Comparison of ENCODE assay signal across 11 mouse cellular contexts in the genomic region with DNA sequence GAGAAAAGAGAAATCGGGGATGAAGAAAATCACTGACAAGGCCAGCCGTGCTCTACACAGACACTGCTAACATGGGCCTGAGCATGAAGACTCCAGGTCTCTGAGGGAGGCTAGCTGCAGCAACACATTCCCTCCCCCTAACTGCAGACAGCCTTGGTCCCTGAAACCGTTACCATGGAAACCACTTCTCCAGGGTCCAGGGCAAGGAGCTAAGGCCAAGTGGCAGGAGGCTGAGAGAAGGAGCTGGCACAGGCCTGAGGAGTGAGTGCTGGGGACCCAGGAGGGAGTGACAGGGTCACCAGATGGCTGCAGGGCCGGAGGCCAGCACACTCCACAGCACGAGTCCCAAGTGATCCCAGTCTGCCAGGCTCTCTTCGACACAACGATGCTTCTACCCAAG.
DNase-seq lines count a peak whose midpoint lies in the region; ATAC-seq lines count a peak whose summit lies in the region.
"Had no signal": no experiment of that assay in that cellular context is flagged by ENCODE, and none has a peak within 500 bp of the region (broad histone marks: within the 10 kb centered on the region; RNA-seq: fewer than 3 reads in every experiment).

No protein-coding gene starts in this region.

- no peak overlapping the region for H3K4me2 ChIP-seq in neural tube, embryonic 12.5 days (replicated peaks)
- no peak overlapping the region for H3K4me2 ChIP-seq in midbrain, embryonic 11.5 days
- H3K4me2 ChIP-seq: embryonic facial prominence, embryonic 15.5 days had no signal

- 0 out of 2 replicates have a peak overlapping the region, but pooled peaks have one; percentile 20 for H3K27ac ChIP-seq in neural tube, embryonic 12.5 days
- H3K27ac ChIP-seq in midbrain, embryonic 11.5 days (ENCODE audit: low read depth, low read length): no peak overlapping the region
- H3K27ac ChIP-seq: embryonic facial prominence, embryonic 15.5 days had no signal

- no peaks in the 10 kb centered on the region for H3K4me1 ChIP-seq in neural tube, embryonic 12.5 days
- no peaks in the 10 kb centered on the region for H3K4me1 ChIP-seq in midbrain, embryonic 11.5 days (ENCODE audit: control insufficient read depth, insufficient read depth, low read length)
- H3K4me1 ChIP-seq: embryonic facial prominence, embryonic 15.5 days had no signal

- H3K36me3 ChIP-seq in neural tube, embryonic 12.5 days: no peaks in the 10 kb centered on the region
- H3K36me3 ChIP-seq in midbrain, embryonic 11.5 days (ENCODE audit: control insufficient read depth, insufficient read depth, low read length): no peaks in the 10 kb centered on the region
- H3K36me3 ChIP-seq: embryonic facial prominence, embryonic 15.5 days had no signal

- H3K4me3 ChIP-seq in neural tube, embryonic 12.5 days: no peak overlapping the region
- no peak overlapping the region for H3K4me3 ChIP-seq in midbrain, embryonic 11.5 days (ENCODE audit: low read depth, low read length)
- H3K4me3 ChIP-seq: embryonic facial prominence, embryonic 15.5 days had no signal

- WGBS in neural tube, embryonic 12.5 days: 73% methylated on average over 7 of the region's 7 CpGs
- WGBS in midbrain, embryonic 11.5 days: 66% methylated on average over 7 of the region's 7 CpGs

- ATAC-seq in neural tube, embryonic 12.5 days (ENCODE audit: low FRiP score, low read depth): no peak
- ATAC-seq in midbrain, embryonic 11.5 days (ENCODE audit: low FRiP score): peak; percentile 50; the same call in 1 of the 2 replicates
- ATAC-seq in erythroblast, adult 5-6 weeks (replicated peaks; ENCODE audit: low FRiP score, poor library complexity, severe bottlenecking): no peak

- no peak for DNase-seq in neural tube, embryonic 10.5 days (ENCODE audit: extremely low spot score, low spot score)
- peak; percentile 40 to 78 for DNase-seq in cerebellum, postnatal 4 days (ENCODE audit: low spot score in 2 of 2)
- DNase-seq in midbrain, embryonic 11.5 days (ENCODE audit: low spot score, missing footprints): peak; percentile 53
- no peak for DNase-seq in MN1 (ENCODE audit: low spot score)
- DNase-seq in heart, adult 11 months: no peak
- DNase-seq: gastrocnemius, postnatal 25 days; kidney, adult 8-10 months; lung, adult 18-20 months had no signal

- H3K9ac ChIP-seq in neural tube, embryonic 12.5 days: no peak overlapping the region
- no peak overlapping the region for H3K9ac ChIP-seq in midbrain, embryonic 11.5 days (ENCODE audit: low read length)
- H3K9ac ChIP-seq: embryonic facial prominence, embryonic 15.5 days had no signal

- H3K9me3 ChIP-seq in neural tube, embryonic 12.5 days: 0 out of 2 replicates have a peak, but pooled peaks cover 7% of the 10 kb centered on the region
- H3K9me3 ChIP-seq in midbrain, embryonic 11.5 days (ENCODE audit: control insufficient read depth, low read length): peaks cover 2% of the 10 kb centered on the region; the same call in 1 of the 2 replicates
- H3K9me3 ChIP-seq: embryonic facial prominence, embryonic 15.5 days had no signal

- H3K27me3 ChIP-seq in neural tube, embryonic 12.5 days (replicated peaks): no peaks in the 10 kb centered on the region
- no peaks in the 10 kb centered on the region for H3K27me3 ChIP-seq in midbrain, embryonic 11.5 days (ENCODE audit: control insufficient read depth, insufficient read depth, low read length)
- H3K27me3 ChIP-seq: embryonic facial prominence, embryonic 15.5 days had no signal

Comparison
In these comparisons a context has a peak if more than half of its experiments do, and no peak if none do; other contexts are left out.
1. DNase-seq: peak in cerebellum, postnatal 4 days (2 of 2) and midbrain, embryonic 11.5 days (single experiment); none in neural tube, embryonic 10.5 days (single experiment), MN1 (single experiment) and heart, adult 11 months (single experiment).